Mouse (Mus musculus) midbrain, embryonic 13.5 days (tissue): ENCODE measurements around the gene Acaa1a. TPM values are rescaled to one million over a fixed set of nuclear protein-coding genes. Genes with fewer than 3 reads are reported as not detected.

Source experiments
- ATAC-seq: fragments of 200-750 bp; cut with Nextera tagmentation; 2 replicates; pipeline ENCODE4 v1.8.0; 2017; ENCODE audit warnings: mild to moderate bottlenecking, moderate TSS enrichment, moderate library complexity
- H3K27ac ChIP-seq: fragments of 300-500 bp; sonication (generic); 2 replicates; pipeline ENCODE4 v1.5.1; 2015; ENCODE audit warnings: inconsistent platforms, mild to moderate bottlenecking, moderate library complexity
- H3K27me3 ChIP-seq: fragments of 300-500 bp; sonication (generic); 2 replicates; pipeline ENCODE4 v1.6.1; 2015; ENCODE audit warnings: mild to moderate bottlenecking, inconsistent platforms
- H3K36me3 ChIP-seq: fragments of 300-500 bp; sonication (generic); 2 replicates; pipeline ENCODE4 v1.6.1; 2015; ENCODE audit warnings: mild to moderate bottlenecking, inconsistent platforms
- H3K4me1 ChIP-seq: fragments of 300-500 bp; sonication (generic); replicated peaks from 2 replicates; pipeline ENCODE4 v1.6.1; 2015; ENCODE audit warnings: inconsistent platforms
- H3K4me2 ChIP-seq: fragments of 300-500 bp; sonication (generic); replicated peaks from 2 replicates; pipeline ENCODE4 v1.6.1; 2015; ENCODE audit warnings: moderate library complexity, mild to moderate bottlenecking, inconsistent platforms
- H3K4me3 ChIP-seq: fragments of 300-500 bp; sonication (generic); replicated peaks from 2 replicates; pipeline ENCODE4 v1.5.1; 2015; ENCODE audit warnings: mild to moderate bottlenecking, inconsistent platforms
- H3K9ac ChIP-seq: fragments of 300-500 bp; sonication (generic); replicated peaks from 2 replicates; pipeline ENCODE4 v1.6.1; 2015; ENCODE audit warnings: mild to moderate bottlenecking, inconsistent platforms
- H3K9me3 ChIP-seq: fragments of 300-500 bp; sonication (generic); 2 replicates; pipeline ENCODE4 v1.6.1; 2016; ENCODE audit warnings: mild to moderate bottlenecking, inconsistent platforms
- WGBS: fragments of 180-500 bp; shearing (Covaris S2); methylation state at CpG from one replicate; pipeline ENCODE4 v1.1.7; 2015; 5-methylcytosine and 5-hydroxymethylcytosine counted together
- polyA plus RNA-seq: library from polyadenylated mRNA; unstranded; fragments of >200 nt; fragmentation: Nextera tagmentation; extraction: Ambion mirVana; gene quantifications from 2 replicates; pipeline ENCODE4 v1.2.1, GENCODE M21; 2015

Gene Acaa1a
- 93.1 and 100 TPM in 2 replicates for polyA plus RNA-seq

GRCm38 (mm10) chr9:119339558-119340211 lies at the start of gene Acaa1a:
Acaa1a (plus strand) TSS chr9:119339676.
- Histone ChIP-seq H3K4me2 (peak within 1 kb of the TSS; percentile 76), H3K27ac (peak within 1 kb of the TSS; percentile 88), H3K4me3 (peak within 1 kb of the TSS; percentile 84), H3K4me1 (peaks cover 36% of the 10 kb centered on the region), H3K9ac (peak within 1 kb of the TSS; percentile 59), H3K36me3 (peaks cover 18% of the 10 kb centered on the region), H3K9me3 (no peaks in the 10 kb centered on the region), H3K27me3 (peaks cover 21% of the 10 kb centered on the region)
- 1% methylated on average over 43 of the region's 43 CpGs for WGBS
- ATAC-seq, result no peak

- Histone ChIP-seq H3K4me2 (no peak overlapping the region), H3K27me3 (no peaks in the 10 kb centered on the region), H3K4me3 (no peak overlapping the region), H3K9ac (no peak overlapping the region), H3K9me3 (no peaks in the 10 kb centered on the region), H3K4me1 (no peaks in the 10 kb centered on the region), H3K27ac (no peak overlapping the region), H3K36me3 (peaks cover 16% of the 10 kb centered on the region)
- no peak for ATAC-seq
- 73% methylated on average over 3 of the region's 3 CpGs for WGBS
These were observed 48.7 kb upstream of the Acaa1a start for GRCm38 (mm10) chr9:119290791-119291190.

GRCm38 (mm10) chr9:119297696-119298095 lies 41.8 kb upstream of the Acaa1a start:
- no peak overlapping the region for H3K27ac ChIP-seq
- no peaks in the 10 kb centered on the region for H3K9me3 ChIP-seq
- no peaks in the 10 kb centered on the region for H3K4me1 ChIP-seq
- H3K4me3 ChIP-seq, result no peak overlapping the region
- H3K9ac ChIP-seq, result no peak overlapping the region
- 91% methylated on average over 6 of the region's 6 CpGs for WGBS
- H3K4me2 ChIP-seq, result no peak overlapping the region
- peaks cover 13% of the 10 kb centered on the region for H3K36me3 ChIP-seq
- ATAC-seq, result no peak
- no peaks in the 10 kb centered on the region for H3K27me3 ChIP-seq

- H3K9me3 ChIP-seq, result no peaks in the 10 kb centered on the region
- no peak overlapping the region for H3K9ac ChIP-seq
- no peaks in the 10 kb centered on the region for H3K4me1 ChIP-seq
- no peak overlapping the region for H3K27ac ChIP-seq
- peaks cover 14% of the 10 kb centered on the region for H3K36me3 ChIP-seq
- ATAC-seq, result no peak
- no peak overlapping the region for H3K4me2 ChIP-seq
- H3K27me3 ChIP-seq, result no peaks in the 10 kb centered on the region
- 96% methylated on average over 3 of the region's 3 CpGs for WGBS
- H3K4me3 ChIP-seq, result no peak overlapping the region
These were observed 40.9 kb upstream of the Acaa1a start for GRCm38 (mm10) chr9:119298563-119298962.

- no peak for ATAC-seq
- 93% methylated on average over 7 of the region's 7 CpGs for WGBS
- no peak overlapping the region for H3K4me3 ChIP-seq
These were observed 33.6 kb upstream of the Acaa1a start for GRCm38 (mm10) chr9:119305863-119306262.

GRCm38 (mm10) chr9:119309067-119309466 lies 30.4 kb upstream of the Acaa1a start:
- Histone ChIP-seq H3K36me3 (no peaks in the 10 kb centered on the region), H3K9ac (no peak overlapping the region), H3K9me3 (no peaks in the 10 kb centered on the region), H3K4me3 (no peak overlapping the region), H3K27me3 (no peaks in the 10 kb centered on the region), H3K4me1 (no peaks in the 10 kb centered on the region), H3K27ac (no peak overlapping the region), H3K4me2 (no peak overlapping the region)
- ATAC-seq, result no peak
- 95% methylated on average over 1 of the region's 1 CpGs for WGBS

More at GRCm38 (mm10) chr9:119305863-119306262, 33.6 kb upstream of the Acaa1a start:
- Histone ChIP-seq H3K27ac (no peak overlapping the region), H3K27me3 (no peaks in the 10 kb centered on the region), H3K9me3 (no peaks in the 10 kb centered on the region), H3K4me1 (no peaks in the 10 kb centered on the region), H3K36me3 (peaks cover 10% of the 10 kb centered on the region), H3K4me2 (no peak overlapping the region), H3K9ac (no peak overlapping the region)

GRCm38 (mm10) chr9:119313096-119313495 lies 26.4 kb upstream of the Acaa1a start:
- H3K9ac ChIP-seq, result no peak overlapping the region
- no peak for ATAC-seq
- no peak overlapping the region for H3K27ac ChIP-seq
- no peaks in the 10 kb centered on the region for H3K9me3 ChIP-seq
- H3K36me3 ChIP-seq, result no peaks in the 10 kb centered on the region
- H3K27me3 ChIP-seq, result no peaks in the 10 kb centered on the region
- H3K4me2 ChIP-seq, result no peak overlapping the region
- H3K4me1 ChIP-seq, result no peaks in the 10 kb centered on the region
- WGBS, result 94% methylated on average over 10 of the region's 10 CpGs
- H3K4me3 ChIP-seq, result no peak overlapping the region

GRCm38 (mm10) chr9:119318891-119319290 lies 20.6 kb upstream of the Acaa1a start:
- Histone ChIP-seq H3K9ac (no peak overlapping the region), H3K9me3 (no peaks in the 10 kb centered on the region), H3K27ac (no peak overlapping the region), H3K4me1 (peaks cover 29% of the 10 kb centered on the region), H3K27me3 (no peaks in the 10 kb centered on the region), H3K36me3 (0 out of 2 replicates have a peak, but pooled peaks cover 4% of the 10 kb centered on the region), H3K4me3 (no peak overlapping the region), H3K4me2 (no peak overlapping the region)
- ATAC-seq, result no peak
- WGBS, result 95% methylated on average over 1 of the region's 1 CpGs

GRCm38 (mm10) chr9:119320446-119320845 lies 19.0 kb upstream of the Acaa1a start:
- Histone ChIP-seq H3K9ac (no peak overlapping the region), H3K36me3 (0 out of 2 replicates have a peak, but pooled peaks cover 4% of the 10 kb centered on the region), H3K4me3 (peak overlapping the region; percentile 96), H3K4me1 (peaks cover 31% of the 10 kb centered on the region), H3K27me3 (no peaks in the 10 kb centered on the region), H3K9me3 (no peaks in the 10 kb centered on the region), H3K27ac (no peak overlapping the region), H3K4me2 (peak overlapping the region; percentile 95)
- WGBS, result 84% methylated on average over 7 of the region's 7 CpGs
- ATAC-seq, result no peak

GRCm38 (mm10) chr9:119320946-119321345 lies 18.5 kb upstream of the Acaa1a start:
- Histone ChIP-seq H3K9me3 (no peaks in the 10 kb centered on the region), H3K27ac (no peak overlapping the region), H3K9ac (peak overlapping the region; percentile 88), H3K4me2 (peak overlapping the region; percentile 95), H3K27me3 (no peaks in the 10 kb centered on the region), H3K36me3 (0 out of 2 replicates have a peak, but pooled peaks cover 4% of the 10 kb centered on the region), H3K4me1 (peaks cover 31% of the 10 kb centered on the region), H3K4me3 (peak overlapping the region; percentile 96)
- ATAC-seq, result no peak
- 6% methylated on average over 7 of the region's 7 CpGs for WGBS

GRCm38 (mm10) chr9:119321392-119322229 lies 17.9 kb upstream of the Acaa1a start:
- WGBS, result under 1% methylated on average over 59 of the region's 59 CpGs
- H3K4me2 ChIP-seq, result peak overlapping the region; percentile 95
- H3K27ac ChIP-seq, result peak overlapping the region; percentile 88
- H3K4me3 ChIP-seq, result peak overlapping the region; percentile 96
- H3K36me3 ChIP-seq, result 0 out of 2 replicates have a peak, but pooled peaks cover 4% of the 10 kb centered on the region
- no peaks in the 10 kb centered on the region for H3K9me3 ChIP-seq
- H3K9ac ChIP-seq, result peak overlapping the region; percentile 88
- peak; percentile 65 for ATAC-seq
- peaks cover 31% of the 10 kb centered on the region for H3K4me1 ChIP-seq
- no peaks in the 10 kb centered on the region for H3K27me3 ChIP-seq
